Mouse (Mus musculus): Measurements from ENCODE around the gene Vmn1r51. TPM values are rescaled to one million over a fixed set of nuclear protein-coding genes. Genes with fewer than 3 reads are reported as not detected.

Gene Vmn1r51
- not detected for total RNA-seq (2023)

GRCm38 (mm10) chr6:90122296-90122695, at the start of gene Vmn1r51:
Gene Vmn1r51, plus strand, starts transcription at chr6:90122596.

GRCm38 (mm10) chr6:90078406-90078805, 44.0 kb upstream of the Vmn1r51 start, which contains the start of gene Vmn1r49:
Gene Vmn1r49, minus strand, starts transcription at chr6:90078506.

GRCm38 (mm10) chr6:90101130-90101529, 21.3 kb upstream of the Vmn1r51 start, which contains the start of gene Vmn1r50:
Gene Vmn1r50, plus strand, starts transcription at chr6:90101430.

GRCm38 (mm10) chr6:90174508-90174907, 52.1 kb downstream of the Vmn1r51 start, which contains the start of gene Vmn1r52:
Gene Vmn1r52, plus strand, starts transcription at chr6:90174808.

Other genes starting within 250 kb of the Vmn1r51 start
- not detected for gene Vmn1r42, start 246.2 kb upstream of the Vmn1r51 start, total RNA-seq (2023)
- gene Vmn1r43, start 246.2 kb upstream of the Vmn1r51 start, total RNA-seq (2023): not detected
- gene Vmn1r44, start 238.9 kb upstream of the Vmn1r51 start, total RNA-seq (2023): not detected
- gene Vmn1r45, start 182.0 kb upstream of the Vmn1r51 start, total RNA-seq (2023): not detected
- not detected for gene Vmn1r46, start 153.3 kb upstream of the Vmn1r51 start, total RNA-seq (2023)
- not detected for gene Vmn1r47, start 106.4 kb upstream of the Vmn1r51 start, total RNA-seq (2023)
- gene Vmn1r48, start 85.8 kb upstream of the Vmn1r51 start, total RNA-seq (2023): not detected
- not detected for gene Vmn1r49, start 44.1 kb upstream of the Vmn1r51 start, total RNA-seq (2023)
- not detected for gene Vmn1r50, start 21.2 kb upstream of the Vmn1r51 start, total RNA-seq (2023)
- not detected for gene Vmn1r52, start 52.2 kb downstream of the Vmn1r51 start, total RNA-seq (2023)
- gene V1ra8, start 80.2 kb downstream of the Vmn1r51 start, total RNA-seq (2023): not detected
- gene Vmn1r53, start 101.8 kb downstream of the Vmn1r51 start, total RNA-seq (2023): not detected
- gene Vmn1r54, start 123.7 kb downstream of the Vmn1r51 start, total RNA-seq (2023): not detected
- not detected for gene BC048671, start 178.6 kb downstream of the Vmn1r51 start, total RNA-seq (2023)
- not detected for gene Chst13, start 202.6 kb downstream of the Vmn1r51 start, total RNA-seq (2023)
- not detected for gene Uroc1, start 210.7 kb downstream of the Vmn1r51 start, total RNA-seq (2023)
- gene Zxdc, start 246.9 kb downstream of the Vmn1r51 start, total RNA-seq (2023): 33.9 TPM

Data from CD4-positive naive resting alpha-beta T cell, adult 76 days (primary cell).